Mouse (Mus musculus) ES-E14 (cell line): ENCODE measurements around the gene Krt81. TPM values are rescaled to one million over a fixed set of nuclear protein-coding genes. Genes with fewer than 3 reads are reported as not detected.
A peak's percentile ranks its signal among the peaks of the same experiment; 100 is the strongest.

Source experiments
- DNase-seq: peaks from one replicate; pipeline ENCODE4 v3.0.0-alpha.2; 2013; ENCODE audit warnings: low read depth, low spot score
- H3K27ac ChIP-seq: 2 replicates; pipeline ENCODE4 v1.5.1; 2012; ENCODE audit warnings: low read depth, mild to moderate bottlenecking, low read length, moderate library complexity, mixed read lengths; ENCODE audit not compliant: poor library complexity, insufficient read depth, severe bottlenecking
- H3K36me3 ChIP-seq: 2 replicates; pipeline ENCODE4 v1.6.1; 2012; ENCODE audit warnings: mild to moderate bottlenecking, low read length, moderate library complexity, mixed read lengths; ENCODE audit not compliant: control insufficient read depth, poor library complexity, insufficient read depth, severe bottlenecking
- H3K4me1 ChIP-seq, 2 experiments: fragments of 150-350 bp in 1 of 2; sonication (generic) in 1 of 2; 2 replicates each; pipeline ENCODE4 v1.6.1; 2012; ENCODE audit warnings: low read length in 2 of 2, mild to moderate bottlenecking in 1 of 2, mixed read lengths in 1 of 2; ENCODE audit not compliant: control insufficient read depth in 2 of 2, insufficient read depth in 2 of 2, poor library complexity in 1 of 2
- H3K4me3 ChIP-seq, 2 experiments: fragments of 150-350 bp in 1 of 2; sonication (generic) in 1 of 2; 2 replicates each; pipeline ENCODE4 v1.5.1; 2012; ENCODE audit warnings: low read length in 2 of 2, low read depth in 1 of 2, mild to moderate bottlenecking in 1 of 2, mixed read lengths in 1 of 2; ENCODE audit not compliant: insufficient read depth in 1 of 2, poor library complexity in 1 of 2, severe bottlenecking in 1 of 2
- H3K9ac ChIP-seq: 2 replicates; pipeline ENCODE4 v1.6.1; 2012; ENCODE audit warnings: low read depth, mild to moderate bottlenecking, low read length, mixed read lengths; ENCODE audit not compliant: poor library complexity, insufficient read depth, severe bottlenecking
- H3K9me3 ChIP-seq: fragments of 150-350 bp; sonication (generic); 2 replicates; pipeline ENCODE4 v1.6.1; 2012; ENCODE audit warnings: low read depth, mild to moderate bottlenecking, low read length; ENCODE audit not compliant: control insufficient read depth, insufficient read depth
- CHD2 ChIP-seq: IDR thresholded peaks from 2 replicates; pipeline ENCODE4 v1.6.1; 2014; ENCODE audit warnings: mild to moderate bottlenecking, low read depth, low read length, inconsistent platforms
- HCFC1 ChIP-seq: IDR thresholded peaks from 2 replicates; pipeline ENCODE4 v1.6.1; 2012; ENCODE audit warnings: low read length, inconsistent platforms, borderline replicate concordance; ENCODE audit not compliant: insufficient read depth
- MAFK ChIP-seq: IDR thresholded peaks from 2 replicates; pipeline ENCODE4 v1.6.1; 2014; ENCODE audit warnings: mild to moderate bottlenecking, low read depth, low read length, inconsistent platforms; ENCODE audit not compliant: insufficient read depth
- ZC3H11A ChIP-seq: IDR thresholded peaks from 2 replicates; pipeline ENCODE4 v1.6.1; 2012; ENCODE audit warnings: low read depth, mild to moderate bottlenecking, inconsistent platforms, low read length, borderline replicate concordance
- ZNF384 ChIP-seq: IDR thresholded peaks from 2 replicates; pipeline ENCODE4 v1.6.1; 2012; ENCODE audit warnings: low read depth, low read length, inconsistent platforms
- in situ Hi-C, 2 experiments: fragments of 600-800 bp; cut with MboI; formaldehyde crosslinking; loops; one replicate each; pipeline ENCODE4 v1.15.1; 2025; ENCODE audit warnings: low sequenced_read_pairs in 2 of 2, inconsistent platforms in 1 of 2; ENCODE audit not compliant: unreplicated experiment in 2 of 2
- total RNA-seq: library from RNA; depleted of rRNA; stranded (reverse); fragments of 300-350 nt; gene quantifications from 2 replicates; pipeline ENCODE4 v1.2.3, GENCODE M21; 2012; rRNA removed

Krt81 gene
- total RNA-seq, 1 experiment, result not detected

- H3K4me3 ChIP-seq, result no peak overlapping the region
- H3K36me3 ChIP-seq, result no peaks in the 10 kb centered on the region
- DNase-seq, result no peak
- no peak for TF ChIP-seq ZC3H11A
- TF ChIP-seq CHD2, result no peak
- no peak for TF ChIP-seq HCFC1
- TF ChIP-seq MAFK, result no peak
- TF ChIP-seq ZNF384, result no peak
- no peak overlapping the region for H3K9ac ChIP-seq
- no peaks in the 10 kb centered on the region for H3K9me3 ChIP-seq
- no peak overlapping the region for H3K27ac ChIP-seq
- in situ Hi-C loops, result no loop called here
- peaks cover 8 to 9% of the 10 kb centered on the region in 2 experiments; a peak in 3 of 4 replicates for H3K4me1 ChIP-seq
Observed at GRCm38 (mm10) chr15:101414807-101415565, 48.6 kb downstream of the Krt81 start.

- DNase-seq, result no peak
- TF ChIP-seq MAFK, result no peak
- no peak for TF ChIP-seq ZNF384
- no peak for TF ChIP-seq HCFC1
- TF ChIP-seq CHD2, result no peak
- no peak for TF ChIP-seq ZC3H11A
- H3K4me1 ChIP-seq, result peaks cover 8 to 9% of the 10 kb centered on the region in 2 experiments; a peak in 3 of 4 replicates
- H3K9me3 ChIP-seq, result no peaks in the 10 kb centered on the region
- no peak overlapping the region for H3K27ac ChIP-seq
- no peak overlapping the region for H3K9ac ChIP-seq
- H3K4me3 ChIP-seq, result no peak overlapping the region
- H3K36me3 ChIP-seq, result no peaks in the 10 kb centered on the region
- in situ Hi-C loops, result no loop called here
Observed at GRCm38 (mm10) chr15:101413916-101414635, 49.5 kb downstream of the Krt81 start.

- Histone ChIP-seq H3K9ac (peak overlapping the region; percentile 54), H3K4me3 (peak overlapping the region; percentile 36 to 59; a peak in 3 of 4 replicates)
- DNase-seq, result no peak
Observed at GRCm38 (mm10) chr15:101412188-101412587, 51.4 kb downstream of the Krt81 start.

GRCm38 (mm10) chr15:101410775-101411174 is 52.8 kb downstream of the Krt81 start, which contains the start of gene Krt7:
Gene Krt7, plus strand, starts transcription at chr15:101411043.
- H3K9ac ChIP-seq, result no peak within 1 kb of the TSS
- no peak within 1 kb of the TSS for H3K4me3 ChIP-seq
- TF ChIP-seq ZNF384 (no peak), HCFC1 (no peak), CHD2 (no peak), ZC3H11A (no peak)
- in situ Hi-C loops, result no loop called here
- H3K36me3 ChIP-seq, result no peaks in the 10 kb centered on the region
- H3K27ac ChIP-seq, result no peak within 1 kb of the TSS
- H3K9me3 ChIP-seq, result no peaks in the 10 kb centered on the region
- DNase-seq, result no peak
- H3K4me1 ChIP-seq, result peaks cover 8 to 9% of the 10 kb centered on the region in 2 experiments; a peak in 3 of 4 replicates

More at GRCm38 (mm10) chr15:101412188-101412587, 51.4 kb downstream of the Krt81 start:
- in situ Hi-C loops, result no loop called here
- TF ChIP-seq ZC3H11A (no peak), HCFC1 (no peak), CHD2 (no peak)
- Histone ChIP-seq H3K4me1 (peaks cover 8 to 9% of the 10 kb centered on the region in 2 experiments; a peak in 3 of 4 replicates), H3K9me3 (no peaks in the 10 kb centered on the region), H3K27ac (no peak overlapping the region), H3K36me3 (no peaks in the 10 kb centered on the region)

Other genes with a start within 250 kb of the Krt81 start
- 10.8 and 12.9 TPM in 2 replicates for gene Grasp, start 239.6 kb downstream of the Krt81 start, total RNA-seq
- gene Nr4a1, start 209.5 kb downstream of the Krt81 start, total RNA-seq, result 8.5 and 12.1 TPM in 2 replicates
- gene Atg101, start 179.5 kb downstream of the Krt81 start, total RNA-seq, result 116 and 119 TPM in 2 replicates
- 0.22 and 0.32 TPM in 2 replicates for gene 6030408B16Rik, start 170.5 kb downstream of the Krt81 start, total RNA-seq
- gene Krt80, start 93.6 kb downstream of the Krt81 start, total RNA-seq, result 0.18 TPM in 1 of 2 replicates, not detected in the other
- gene Krt7, start 52.7 kb downstream of the Krt81 start, total RNA-seq, result 10.0 and 14.1 TPM in 2 replicates
- gene Krt87, start 24.9 kb downstream of the Krt81 start, total RNA-seq, result not detected in 2 replicates
- not detected in 2 replicates for gene Krt88, start 16.0 kb downstream of the Krt81 start, total RNA-seq
- not detected in 2 replicates for gene Krt86, start 9.7 kb upstream of the Krt81 start, total RNA-seq
- gene Krt83, start 27.8 kb upstream of the Krt81 start, total RNA-seq, result not detected in 2 replicates
- gene Gm49425, start 53.5 kb upstream of the Krt81 start, total RNA-seq, result not detected in 2 replicates
- not detected in 2 replicates for gene Krt84, start 69.1 kb upstream of the Krt81 start, total RNA-seq
- gene Krt82, start 86.9 kb upstream of the Krt81 start, total RNA-seq, result not detected in 2 replicates
- 0.27 TPM in 1 of 2 replicates, not detected in the other for gene Krt90, start 99.2 kb upstream of the Krt81 start, total RNA-seq
- gene Krt75, start 110.2 kb upstream of the Krt81 start, total RNA-seq, result 0.04 TPM in 1 of 2 replicates, not detected in the other
- not detected in 2 replicates for gene Gm5414, start 164.4 kb upstream of the Krt81 start, total RNA-seq
- gene Gm5478, start 183.6 kb upstream of the Krt81 start, total RNA-seq, result not detected in 2 replicates
- gene Krt6b, start 216.5 kb upstream of the Krt81 start, total RNA-seq, result not detected in 2 replicates
- gene Krt6a, start 230.6 kb upstream of the Krt81 start, total RNA-seq, result 0.22 TPM in 1 of 2 replicates, not detected in the other
- 0.11 and 0.31 TPM in 2 replicates for gene Krt5, start 249.1 kb upstream of the Krt81 start, total RNA-seq